Mouse (Mus musculus): ENCODE measurements around the gene Mgll. TPM values are rescaled to one million over a fixed set of nuclear protein-coding genes. Genes with fewer than 3 reads are reported as not detected.

The Mgll gene
- polyA plus RNA-seq, 1 experiment from 2014 or later = 13.6 TPM

DNA sequence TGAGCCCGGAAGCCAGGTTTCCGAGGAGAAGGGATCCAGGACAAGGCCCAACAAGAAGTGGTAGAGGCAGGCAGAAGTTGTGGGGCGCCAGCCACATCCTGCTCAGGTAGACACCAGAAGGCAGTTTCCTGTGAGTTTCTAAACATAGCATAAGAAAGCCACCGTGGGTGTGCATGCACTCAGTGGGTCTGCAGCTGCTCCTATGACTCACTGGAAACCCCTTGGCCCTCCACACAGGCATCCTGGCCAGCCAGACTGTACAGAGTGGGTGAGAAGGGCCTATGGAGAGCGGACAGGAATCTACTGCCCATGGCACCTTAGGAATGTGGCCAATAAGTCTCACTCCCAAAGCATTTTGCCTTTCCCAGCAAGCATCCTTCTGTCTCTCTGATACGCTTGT is 45.5 kb downstream of the Mgll start:
- no peak for ATAC-seq (ENCODE audit: low FRiP score, low read depth)
- Histone ChIP-seq H3K9ac (no peak overlapping the region; the same call in 1 of the 2 replicates), H3K27me3 (no peaks in the 10 kb centered on the region), H3K27ac (no peak overlapping the region), H3K4me3 (no peak overlapping the region), H3K9me3 (no peaks in the 10 kb centered on the region), H3K36me3 (no peaks in the 10 kb centered on the region), H3K4me2 (replicated peaks) (no peak overlapping the region), H3K4me1 (peaks cover 14% of the 10 kb centered on the region)
- WGBS = 81% methylated on average over 6 of the region's 6 CpGs

DNA sequence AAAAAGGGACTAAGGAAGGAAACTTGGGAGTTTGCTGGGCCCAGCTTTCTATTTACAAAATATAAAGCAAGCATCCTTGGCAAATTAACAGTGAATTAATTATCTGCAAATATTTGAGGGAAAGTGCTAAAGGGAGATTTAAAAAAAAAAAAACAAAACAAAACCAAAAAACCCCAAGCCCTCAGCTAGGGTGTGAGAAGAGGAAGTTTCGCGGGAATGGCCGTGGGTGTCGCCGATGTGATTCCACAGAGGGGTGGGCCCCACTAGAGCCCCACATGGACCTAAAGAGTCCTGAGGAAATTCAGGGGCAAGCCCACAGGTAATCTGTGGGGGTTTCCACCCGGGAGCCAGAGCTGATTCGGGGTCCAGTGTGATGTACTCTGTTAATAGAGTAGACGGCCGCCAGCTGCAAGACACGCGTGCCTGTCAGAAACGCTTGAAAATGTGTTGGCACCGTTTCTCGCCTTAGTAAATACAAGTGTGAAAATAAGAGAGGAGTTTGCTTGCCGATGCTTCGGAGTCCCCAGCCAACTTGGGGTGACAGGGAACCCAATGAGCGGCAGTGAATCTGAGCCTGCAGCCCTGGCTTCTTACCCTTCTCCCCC is 46.2 kb downstream of the Mgll start:
- Histone ChIP-seq H3K9ac (no peak overlapping the region), H3K4me1 (peaks cover 20% of the 10 kb centered on the region), H3K36me3 (no peaks in the 10 kb centered on the region), H3K9me3 (no peaks in the 10 kb centered on the region), H3K27ac (no peak overlapping the region), H3K4me3 (no peak overlapping the region), H3K27me3 (no peaks in the 10 kb centered on the region), H3K4me2 (replicated peaks) (no peak overlapping the region)
- no peak for ATAC-seq (ENCODE audit: low FRiP score, low read depth)
- WGBS = 81% methylated on average over 17 of the region's 17 CpGs

DNA sequence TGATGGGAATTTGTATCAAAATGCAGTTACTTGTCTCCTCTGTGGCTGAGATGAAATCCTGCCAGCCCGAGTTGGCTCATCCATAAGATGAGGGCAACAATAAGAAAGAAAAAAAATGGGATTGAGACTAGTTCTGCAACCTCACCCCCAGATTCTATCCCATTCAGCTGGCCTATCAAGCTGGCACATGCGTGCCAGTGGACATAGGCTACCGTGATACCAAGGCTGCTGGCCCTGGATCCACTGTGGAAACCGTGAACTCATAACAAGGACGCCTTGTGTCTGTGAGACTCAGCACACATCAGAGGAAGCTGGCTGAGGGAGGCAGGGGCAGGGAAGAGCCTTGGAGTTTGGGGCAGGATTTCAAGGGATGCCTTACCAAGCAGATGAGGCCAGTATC is 46.8 kb downstream of the Mgll start:
- Histone ChIP-seq H3K36me3 (no peaks in the 10 kb centered on the region), H3K9me3 (no peaks in the 10 kb centered on the region), H3K4me2 (replicated peaks) (no peak overlapping the region), H3K4me3 (no peak overlapping the region), H3K4me1 (peaks cover 24% of the 10 kb centered on the region), H3K9ac (no peak overlapping the region), H3K27me3 (no peaks in the 10 kb centered on the region), H3K27ac (no peak overlapping the region)
- WGBS = 86% methylated on average over 5 of the region's 5 CpGs
- ATAC-seq (ENCODE audit: low FRiP score, low read depth) = no peak

DNA sequence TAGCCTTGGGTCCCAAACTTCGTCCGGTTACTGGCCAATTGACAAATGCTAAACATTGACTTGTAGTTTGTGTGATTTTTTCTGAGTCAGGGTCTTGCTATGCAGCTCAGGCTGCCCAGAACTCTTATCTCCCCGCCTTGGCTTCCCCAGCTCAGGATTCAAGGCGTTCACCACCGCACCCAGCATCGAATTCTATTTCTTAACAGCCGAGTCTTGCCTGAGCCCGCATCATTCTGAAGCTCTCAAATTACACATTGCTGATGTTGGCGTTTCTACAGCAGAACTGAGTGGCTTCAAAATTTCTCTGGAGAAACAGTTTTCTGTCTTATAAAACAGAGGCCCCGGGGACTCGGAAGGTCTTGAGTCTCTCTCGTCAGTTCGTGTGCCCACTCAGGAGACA is 47.8 kb downstream of the Mgll start:
- Histone ChIP-seq H3K27me3 (no peaks in the 10 kb centered on the region), H3K36me3 (no peaks in the 10 kb centered on the region), H3K4me1 (peaks cover 35% of the 10 kb centered on the region), H3K9me3 (no peaks in the 10 kb centered on the region), H3K4me2 (replicated peaks) (no peak overlapping the region), H3K9ac (no peak overlapping the region), H3K27ac (no peak overlapping the region), H3K4me3 (no peak overlapping the region)
- no peak for ATAC-seq (ENCODE audit: low FRiP score, low read depth)
- WGBS = 55% methylated on average over 13 of the region's 13 CpGs

DNA sequence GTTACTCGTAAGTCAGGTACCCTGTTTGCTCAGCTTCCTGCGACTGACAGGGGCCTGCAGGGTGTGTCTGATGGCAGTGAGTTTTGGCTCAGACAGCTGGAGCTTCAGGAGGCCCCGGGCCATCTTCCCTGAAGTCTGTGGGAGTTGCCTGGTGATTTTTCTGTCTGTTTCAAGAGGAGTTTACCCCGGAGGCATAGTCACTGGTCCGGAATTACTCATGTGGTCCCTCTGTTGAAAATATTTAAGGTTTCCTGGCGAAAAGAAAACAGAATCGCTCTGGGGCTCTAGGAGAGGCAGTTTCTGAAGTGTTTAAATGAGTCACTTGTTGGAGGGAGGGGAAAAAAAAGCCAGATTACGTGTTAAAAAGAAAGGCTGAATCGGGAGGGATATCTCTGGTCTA is 49.8 kb downstream of the Mgll start:
- H3K4me1 ChIP-seq = peaks cover 51% of the 10 kb centered on the region
- no peak for ATAC-seq (ENCODE audit: low FRiP score, low read depth)
- no peaks in the 10 kb centered on the region for H3K36me3 ChIP-seq
- no peak overlapping the region for H3K4me2 ChIP-seq (replicated peaks)
- no peaks in the 10 kb centered on the region for H3K27me3 ChIP-seq
- no peaks in the 10 kb centered on the region for H3K9me3 ChIP-seq
- H3K9ac ChIP-seq = no peak overlapping the region
- no peak overlapping the region for H3K4me3 ChIP-seq
- H3K27ac ChIP-seq = no peak overlapping the region
- WGBS = 65% methylated on average over 9 of the region's 9 CpGs

- Histone ChIP-seq H3K27ac (no peak overlapping the region), H3K9ac (no peak overlapping the region), H3K27me3 (no peaks in the 10 kb centered on the region), H3K4me1 (peaks cover 52% of the 10 kb centered on the region), H3K4me2 (replicated peaks) (no peak overlapping the region), H3K4me3 (no peak overlapping the region), H3K9me3 (no peaks in the 10 kb centered on the region), H3K36me3 (no peaks in the 10 kb centered on the region)
- WGBS = 59% methylated on average over 14 of the region's 14 CpGs
- no peak; the same call in 1 of the 2 replicates for ATAC-seq (ENCODE audit: low FRiP score, low read depth)
Measured at GRCm38 (mm10) chr6:88775267-88775666, 51.1 kb downstream of the Mgll start.

GRCm38 (mm10) chr6:88776336-88776923 is 52.2 kb downstream of the Mgll start:
- Histone ChIP-seq H3K27me3 (no peaks in the 10 kb centered on the region), H3K9ac (no peak overlapping the region), H3K27ac (no peak overlapping the region), H3K4me3 (no peak overlapping the region), H3K4me1 (peaks cover 54% of the 10 kb centered on the region), H3K4me2 (replicated peaks) (no peak overlapping the region), H3K36me3 (no peaks in the 10 kb centered on the region), H3K9me3 (no peaks in the 10 kb centered on the region)
- WGBS = 54% methylated on average over 13 of the region's 13 CpGs
- ATAC-seq (ENCODE audit: low FRiP score, low read depth) = no peak

DNA sequence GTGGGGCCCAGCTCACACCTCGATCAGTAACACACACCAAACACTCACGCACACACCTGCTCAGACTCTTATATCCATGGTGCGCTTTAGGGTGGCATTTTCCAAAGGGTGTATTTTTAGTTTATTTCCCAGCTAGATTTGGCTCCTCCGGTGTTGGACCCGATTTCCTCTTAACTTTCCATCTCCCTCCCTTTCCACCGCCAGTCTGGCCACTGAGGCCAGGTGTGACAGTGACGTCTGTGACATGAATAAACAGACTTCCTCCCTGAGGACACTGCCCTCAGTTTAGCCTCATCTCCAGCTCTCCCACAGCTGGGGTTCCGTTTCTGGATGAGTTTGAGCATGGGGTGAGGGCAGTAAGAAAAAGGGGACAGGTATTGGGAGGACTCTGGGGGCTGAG is 52.8 kb downstream of the Mgll start:
- 61% methylated on average over 8 of the region's 8 CpGs for WGBS
- Histone ChIP-seq H3K4me3 (no peak overlapping the region), H3K27ac (no peak overlapping the region), H3K9ac (no peak overlapping the region), H3K27me3 (no peaks in the 10 kb centered on the region), H3K4me2 (replicated peaks) (no peak overlapping the region), H3K4me1 (peaks cover 54% of the 10 kb centered on the region), H3K9me3 (no peaks in the 10 kb centered on the region), H3K36me3 (no peaks in the 10 kb centered on the region)
- no peak for ATAC-seq (ENCODE audit: low FRiP score, low read depth)

GRCm38 (mm10) chr6:88778047-88778688 is 54.0 kb downstream of the Mgll start:
- 37% methylated on average over 8 of the region's 8 CpGs for WGBS
- Histone ChIP-seq H3K4me1 (peaks cover 46% of the 10 kb centered on the region), H3K27ac (no peak overlapping the region), H3K9me3 (no peaks in the 10 kb centered on the region), H3K4me2 (replicated peaks) (no peak overlapping the region), H3K36me3 (no peaks in the 10 kb centered on the region), H3K4me3 (no peak overlapping the region), H3K27me3 (no peaks in the 10 kb centered on the region), H3K9ac (no peak overlapping the region; the same call in 1 of the 2 replicates)
- ATAC-seq (ENCODE audit: low FRiP score, low read depth) = no peak

GRCm38 (mm10) chr6:88779755-88780154 is 55.5 kb downstream of the Mgll start:
- Histone ChIP-seq H3K4me3 (no peak overlapping the region), H3K4me2 (replicated peaks) (no peak overlapping the region), H3K27ac (no peak overlapping the region), H3K9me3 (no peaks in the 10 kb centered on the region), H3K4me1 (peaks cover 47% of the 10 kb centered on the region), H3K9ac (no peak overlapping the region), H3K27me3 (no peaks in the 10 kb centered on the region), H3K36me3 (no peaks in the 10 kb centered on the region)
- no peak for ATAC-seq (ENCODE audit: low FRiP score, low read depth)
- 72% methylated on average over 5 of the region's 5 CpGs for WGBS

GRCm38 (mm10) chr6:88781919-88782318 is 57.7 kb downstream of the Mgll start:
- 67% methylated on average over 4 of the region's 4 CpGs for WGBS
- H3K9me3 ChIP-seq = no peaks in the 10 kb centered on the region
- no peak for ATAC-seq (ENCODE audit: low FRiP score, low read depth)
- no peak overlapping the region for H3K4me3 ChIP-seq
- no peak overlapping the region for H3K9ac ChIP-seq
- no peak overlapping the region for H3K27ac ChIP-seq
- no peaks in the 10 kb centered on the region for H3K27me3 ChIP-seq
- no peak overlapping the region for H3K4me2 ChIP-seq (replicated peaks)
- H3K36me3 ChIP-seq = no peaks in the 10 kb centered on the region
- peaks cover 47% of the 10 kb centered on the region for H3K4me1 ChIP-seq

DNA sequence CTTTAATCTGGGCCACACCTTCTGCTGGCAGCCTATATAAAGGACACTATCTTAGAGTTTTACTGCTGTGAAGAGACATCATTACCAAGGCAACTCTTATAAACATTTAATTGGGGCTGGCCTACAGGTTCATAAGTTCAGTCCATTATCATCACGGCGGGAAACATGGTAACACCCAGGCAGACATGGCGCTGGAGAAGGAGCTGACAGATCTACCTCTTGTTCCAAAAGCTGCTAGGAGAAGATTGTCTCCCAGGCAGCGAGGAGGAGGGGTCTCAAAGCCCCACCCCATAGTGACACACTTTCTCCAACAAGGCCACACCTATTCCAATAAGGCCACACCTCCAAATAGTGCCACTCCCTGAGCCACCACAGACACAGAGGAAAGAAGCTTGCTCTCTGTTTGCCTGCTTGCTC is 58.8 kb downstream of the Mgll start:
- H3K27ac ChIP-seq = no peak overlapping the region
- no peak overlapping the region for H3K4me3 ChIP-seq
- H3K4me2 ChIP-seq (replicated peaks) = no peak overlapping the region
- H3K4me1 ChIP-seq = peaks cover 40% of the 10 kb centered on the region
- no peaks in the 10 kb centered on the region for H3K27me3 ChIP-seq
- no peaks in the 10 kb centered on the region for H3K36me3 ChIP-seq
- H3K9ac ChIP-seq = no peak overlapping the region
- no peak for ATAC-seq (ENCODE audit: low FRiP score, low read depth)
- no peaks in the 10 kb centered on the region for H3K9me3 ChIP-seq
- WGBS = 31% methylated on average over 4 of the region's 4 CpGs
